Mouse (Mus musculus): ENCODE results near the gene Eps8l1. TPM values are rescaled to one million over a fixed set of nuclear protein-coding genes. Genes with fewer than 3 reads are reported as not detected.

The Eps8l1 gene
- total RNA-seq, 2 experiments from 2014 or later, result 7.8 to 8.9 TPM

GRCm38 (mm10) chr7:4448439-4448838, 12.0 kb upstream of the Eps8l1 start:
- H3K27ac ChIP-seq, result no peak overlapping the region

GRCm38 (mm10) chr7:4449211-4449610, 11.3 kb upstream of the Eps8l1 start:
- no peak for TF ChIP-seq CTCF (conservative IDR thresholded peaks at IDR 0.05)

More at GRCm38 (mm10) chr7:4448439-4448838, 12.0 kb upstream of the Eps8l1 start:
- no peak for DNase-seq (ENCODE audit: low spot score in 2 of 2)
- no peak overlapping the region for H3K4me3 ChIP-seq
- TF ChIP-seq CTCF (conservative IDR thresholded peaks at IDR 0.05), result no peak

GRCm38 (mm10) chr7:4452644-4453043, 7.8 kb upstream of the Eps8l1 start:
- TF ChIP-seq CTCF (conservative IDR thresholded peaks at IDR 0.05), result no peak
- H3K27ac ChIP-seq, result no peak overlapping the region
- no peak overlapping the region for H3K4me3 ChIP-seq
- no peak for DNase-seq (ENCODE audit: low spot score in 2 of 2)

More at GRCm38 (mm10) chr7:4449211-4449610, 11.3 kb upstream of the Eps8l1 start:
- Histone ChIP-seq H3K4me3 (no peak overlapping the region), H3K27ac (no peak overlapping the region)
- no peak for DNase-seq (ENCODE audit: low spot score in 2 of 2)

GRCm38 (mm10) chr7:4464194-4464824, 3.8 kb downstream of the Eps8l1 start:
- no peak for DNase-seq (ENCODE audit: low spot score in 2 of 2)
- no peak overlapping the region for H3K4me3 ChIP-seq
- TF ChIP-seq CTCF (conservative IDR thresholded peaks at IDR 0.05), result no peak
- no peak overlapping the region for H3K27ac ChIP-seq

GRCm38 (mm10) chr7:4467801-4468200, 7.3 kb downstream of the Eps8l1 start:
- H3K4me3 ChIP-seq, result no peak overlapping the region
- TF ChIP-seq CTCF (conservative IDR thresholded peaks at IDR 0.05), result no peak
- no peak for DNase-seq (ENCODE audit: low spot score in 2 of 2)
- no peak overlapping the region for H3K27ac ChIP-seq

GRCm38 (mm10) chr7:4470275-4471178, 10.1 kb downstream of the Eps8l1 start:
- Histone ChIP-seq H3K27ac (peak overlapping the region; percentile 15; the same call in 1 of the 2 replicates), H3K4me3 (peak overlapping the region; percentile 63)
- no peak for TF ChIP-seq CTCF (conservative IDR thresholded peaks at IDR 0.05)
- peak; percentile 51 to 59 for DNase-seq (ENCODE audit: low spot score in 2 of 2)

GRCm38 (mm10) chr7:4471179-4471555, 10.7 kb downstream of the Eps8l1 start:
- TF ChIP-seq CTCF (conservative IDR thresholded peaks at IDR 0.05), result peak; percentile 81
- peak; percentile 89 to 93 for DNase-seq (ENCODE audit: low spot score in 2 of 2)
- Histone ChIP-seq H3K4me3 (peak overlapping the region; percentile 63), H3K27ac (peak overlapping the region; percentile 15; the same call in 1 of the 2 replicates)

GRCm38 (mm10) chr7:4473940-4474339, 13.5 kb downstream of the Eps8l1 start:
- DNase-seq (ENCODE audit: low spot score in 2 of 2), result no peak
- TF ChIP-seq CTCF (conservative IDR thresholded peaks at IDR 0.05), result no peak

GRCm38 (mm10) chr7:4478021-4478795, 17.7 kb downstream of the Eps8l1 start:
- no peak for TF ChIP-seq CTCF (conservative IDR thresholded peaks at IDR 0.05)
- peak; percentile 44 to 49 for DNase-seq (ENCODE audit: low spot score in 2 of 2)
- Histone ChIP-seq H3K4me3 (peak overlapping the region; percentile 62), H3K27ac (peak overlapping the region; percentile 36; the same call in 1 of the 2 replicates)

More at GRCm38 (mm10) chr7:4473940-4474339, 13.5 kb downstream of the Eps8l1 start:
- Histone ChIP-seq H3K27ac (no peak overlapping the region), H3K4me3 (no peak overlapping the region)

- no peak for TF ChIP-seq CTCF (conservative IDR thresholded peaks at IDR 0.05)
- no peak for DNase-seq (ENCODE audit: low spot score in 2 of 2)
- peak overlapping the region; percentile 21; the same call in 1 of the 2 replicates for H3K27ac ChIP-seq
- H3K4me3 ChIP-seq, result peak overlapping the region; percentile 62
Observed at GRCm38 (mm10) chr7:4478796-4479291, 18.4 kb downstream of the Eps8l1 start.

- DNase-seq (ENCODE audit: low spot score in 2 of 2), result peak in 1 of 2 experiments; percentile 44
- Histone ChIP-seq H3K4me3 (no peak overlapping the region), H3K27ac (no peak overlapping the region)
- TF ChIP-seq CTCF (conservative IDR thresholded peaks at IDR 0.05), result peak; percentile 78
Observed at GRCm38 (mm10) chr7:4479674-4480073, 19.2 kb downstream of the Eps8l1 start.

GRCm38 (mm10) chr7:4482281-4482680, 21.8 kb downstream of the Eps8l1 start:
- Histone ChIP-seq H3K27ac (no peak overlapping the region), H3K4me3 (no peak overlapping the region)
- TF ChIP-seq CTCF (conservative IDR thresholded peaks at IDR 0.05), result no peak
- no peak for DNase-seq (ENCODE audit: low spot score in 2 of 2)
